Mouse (Mus musculus): ENCODE results near the gene Oaz1. TPM values are rescaled to one million over a fixed set of nuclear protein-coding genes. Genes with fewer than 3 reads are reported as not detected.
"Not testable (repeated sequence)": the region's sequence is repeated elsewhere in the genome, so short reads cannot be mapped to it uniquely, and the experiment has no call there.

Oaz1 gene
- total RNA-seq, 2 experiments from 2014 or later: 518 to 519 TPM

GRCm38 (mm10) chr10:80802204-80802912 lies 24.1 kb upstream of the Oaz1 start:
- DNase-seq (ENCODE audit: low spot score in 2 of 2): no peak

- no peak for DNase-seq (ENCODE audit: low spot score in 2 of 2)
Observed at GRCm38 (mm10) chr10:80802996-80803395, 23.5 kb upstream of the Oaz1 start.

- no peak for DNase-seq (ENCODE audit: low spot score in 2 of 2)
Observed at GRCm38 (mm10) chr10:80804340-80804739, 22.1 kb upstream of the Oaz1 start.

- no peak for DNase-seq (ENCODE audit: low spot score in 2 of 2)
Observed at GRCm38 (mm10) chr10:80804916-80805315, 21.5 kb upstream of the Oaz1 start, which contains the start of gene Amh. Amh (plus strand) TSS chr10:80805243.

GRCm38 (mm10) chr10:80805322-80805721 lies 21.1 kb upstream of the Oaz1 start:
- no peak for DNase-seq (ENCODE audit: low spot score in 2 of 2)

- DNase-seq (ENCODE audit: low spot score in 2 of 2): peak; percentile 60 to 84
Observed at GRCm38 (mm10) chr10:80805925-80806324, 20.5 kb upstream of the Oaz1 start.

GRCm38 (mm10) chr10:80806341-80807056 lies 20.0 kb upstream of the Oaz1 start:
- no peak for DNase-seq (ENCODE audit: low spot score in 2 of 2)

GRCm38 (mm10) chr10:80807057-80807627 lies 19.3 kb upstream of the Oaz1 start:
- peak; percentile 90 to 92 for DNase-seq (ENCODE audit: low spot score in 2 of 2)

- DNase-seq (ENCODE audit: low spot score in 2 of 2): no peak
Observed at GRCm38 (mm10) chr10:80808099-80808984, 18.1 kb upstream of the Oaz1 start.

GRCm38 (mm10) chr10:80808985-80809632 lies 17.3 kb upstream of the Oaz1 start:
- no peak for DNase-seq (ENCODE audit: low spot score in 2 of 2)

- DNase-seq (ENCODE audit: low spot score in 2 of 2): no peak
Observed at GRCm38 (mm10) chr10:80810084-80810483, 16.4 kb upstream of the Oaz1 start.

GRCm38 (mm10) chr10:80812391-80813041 lies 13.9 kb upstream of the Oaz1 start:
- no peak for DNase-seq (ENCODE audit: low spot score in 2 of 2)

- DNase-seq (ENCODE audit: low spot score in 2 of 2): no peak
Observed at GRCm38 (mm10) chr10:80813366-80813765, 13.1 kb upstream of the Oaz1 start, which contains the start of gene Jsrp1. Jsrp1 (minus strand) TSS chr10:80813498.

- no peak for DNase-seq (ENCODE audit: low spot score in 2 of 2)
Observed at GRCm38 (mm10) chr10:80814800-80815199, 11.7 kb upstream of the Oaz1 start.

- DNase-seq (ENCODE audit: low spot score in 2 of 2): not testable (repeated sequence)
Observed at GRCm38 (mm10) chr10:80816303-80816702, 10.2 kb upstream of the Oaz1 start.

GRCm38 (mm10) chr10:80817164-80817563 lies 9.3 kb upstream of the Oaz1 start:
- DNase-seq (ENCODE audit: low spot score in 2 of 2): no peak

- not testable (repeated sequence) for DNase-seq (ENCODE audit: low spot score in 2 of 2)
Observed at GRCm38 (mm10) chr10:80817955-80818354, 8.5 kb upstream of the Oaz1 start.

GRCm38 (mm10) chr10:80818599-80819281 lies 7.7 kb upstream of the Oaz1 start:
- no peak for DNase-seq (ENCODE audit: low spot score in 2 of 2)

GRCm38 (mm10) chr10:80819406-80819805 lies 7.0 kb upstream of the Oaz1 start:
- no peak for DNase-seq (ENCODE audit: low spot score in 2 of 2)
